Mouse (Mus musculus) urinary bladder, adult 2 months (tissue): ENCODE results near the gene Preb. TPM values are rescaled to one million over a fixed set of nuclear protein-coding genes. Genes with fewer than 3 reads are reported as not detected.

ENCODE experiments used
- DNase-seq: peaks from one replicate; pipeline ENCODE4 v3.0.0; 2022; ENCODE audit warnings: low spot score
- polyA plus RNA-seq: library from polyadenylated mRNA; depleted of rRNA; stranded (reverse); fragments of >200 nt; gene quantifications from 2 replicates; pipeline ENCODE4 v1.2.3, GENCODE M21; 2012

Gene Preb
- polyA plus RNA-seq, 1 experiment, result 214 TPM

DNA sequence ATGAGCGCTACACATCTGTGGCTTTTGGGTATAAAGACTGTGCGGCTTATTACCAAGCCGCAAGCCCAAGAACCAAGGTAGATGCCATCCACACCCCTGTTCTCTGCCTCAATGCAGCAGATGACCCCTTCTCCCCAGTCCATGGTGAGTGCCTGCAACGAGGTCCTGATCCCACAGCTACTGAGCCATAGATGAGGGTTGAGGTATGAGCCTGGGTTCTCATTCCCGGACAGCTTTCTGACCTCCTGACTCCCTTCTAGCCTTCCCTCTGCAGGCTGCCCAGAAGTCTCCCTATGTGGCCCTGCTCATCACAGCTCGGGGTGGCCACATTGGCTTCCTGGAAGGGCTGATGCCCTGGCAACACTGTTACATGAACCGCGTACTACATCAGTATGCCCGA is 5.6 kb downstream of the Preb start:
- no peak for DNase-seq

DNA sequence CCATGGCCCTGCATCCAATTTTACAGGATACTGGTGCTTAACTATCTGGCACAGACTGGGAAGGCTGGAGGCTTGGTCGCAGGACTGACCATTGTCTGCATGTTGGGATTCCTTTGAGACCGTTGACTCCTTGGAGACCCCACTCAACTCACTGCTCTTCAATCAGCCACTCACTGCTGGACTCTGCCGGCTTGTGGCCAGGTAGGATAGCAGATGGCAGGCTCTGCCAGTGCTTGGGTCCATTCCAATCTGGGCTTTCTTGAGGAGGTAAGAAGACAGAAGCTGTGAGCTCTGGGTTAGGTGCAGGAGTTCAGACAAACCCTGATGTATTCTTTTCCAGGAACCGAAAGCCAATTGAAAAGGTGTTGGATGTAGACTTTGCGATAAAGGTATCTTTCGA is 6.1 kb downstream of the Preb start:
- DNase-seq, result no peak

DNA sequence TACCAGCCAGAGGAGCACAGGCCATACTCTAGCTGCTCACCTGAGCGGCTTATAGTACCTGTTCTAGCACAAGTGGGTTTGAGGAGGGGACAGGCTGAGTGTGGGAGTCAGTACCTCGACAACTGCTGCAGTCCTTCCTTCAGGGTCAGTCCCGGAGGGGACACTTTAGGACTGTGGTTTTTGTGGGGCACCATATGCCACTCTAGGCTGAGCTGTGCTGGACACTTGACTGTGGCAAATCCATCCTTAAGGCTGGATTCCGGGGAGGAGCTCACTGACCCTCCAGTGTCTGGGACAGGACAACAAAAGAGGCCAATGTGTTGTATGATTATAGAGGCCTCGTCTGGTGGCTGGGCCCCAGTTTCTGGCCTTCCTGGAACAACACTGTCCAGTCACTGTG is 7.6 kb downstream of the Preb start:
- DNase-seq, result no peak

DNA sequence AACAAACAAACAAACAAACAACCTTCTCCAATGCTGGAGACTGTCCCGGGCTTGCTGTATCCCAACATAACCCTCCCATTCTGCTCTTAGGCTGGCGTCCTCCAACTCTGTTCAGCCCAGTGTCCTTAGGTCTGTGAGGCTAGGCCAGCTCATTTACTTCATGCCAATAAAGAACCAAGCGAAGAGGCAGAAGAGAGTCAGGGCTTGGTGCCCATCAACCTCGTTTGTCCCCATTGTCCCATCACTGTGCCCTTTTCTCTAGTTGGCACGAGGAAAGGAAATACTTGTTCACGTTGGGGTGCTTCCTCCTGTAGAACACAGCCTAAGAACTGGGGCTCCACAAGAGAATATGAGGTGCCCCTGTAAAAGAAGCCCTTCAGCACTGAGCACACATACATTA is 8.5 kb downstream of the Preb start:
- DNase-seq, result no peak

DNA sequence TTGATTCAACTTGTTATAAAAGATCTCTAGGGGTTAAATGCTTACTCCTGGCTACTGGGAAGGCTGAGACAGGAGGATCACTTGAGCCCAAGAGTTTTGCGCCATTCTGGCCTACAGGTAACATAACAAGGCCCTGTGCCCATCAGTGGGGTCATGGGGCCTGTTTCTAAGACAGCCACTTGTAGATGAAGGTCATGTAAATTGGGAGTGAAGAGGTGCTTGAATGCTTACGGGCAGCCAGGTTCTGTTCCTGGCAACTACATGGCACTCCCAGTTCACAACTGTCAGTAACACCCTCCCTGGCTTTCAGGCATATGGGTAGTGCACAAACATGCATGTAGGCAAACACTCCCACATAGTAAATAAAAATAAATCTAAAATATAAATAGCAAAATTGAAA is 9.2 kb downstream of the Preb start:
- DNase-seq, result no peak

DNA sequence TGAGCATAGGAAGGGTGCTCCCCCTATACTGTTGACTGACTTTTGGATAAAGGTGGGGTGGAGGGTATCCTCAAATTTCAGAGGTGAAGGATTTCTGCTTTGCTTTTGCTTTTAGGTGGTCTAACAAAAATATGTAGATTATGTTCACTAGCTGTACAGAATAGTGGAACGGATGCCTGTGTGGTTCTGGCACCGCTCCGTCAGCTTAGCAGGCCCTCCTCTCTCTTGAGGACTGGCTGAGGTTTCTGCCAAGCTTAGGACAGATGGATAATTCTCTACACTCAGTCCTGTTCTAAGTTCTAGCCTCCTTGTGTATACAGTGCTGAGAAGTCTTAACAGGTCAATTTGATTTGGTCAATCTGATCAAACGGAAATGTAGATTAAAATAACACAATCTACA is 9.7 kb downstream of the Preb start:
- DNase-seq, result no peak

DNA sequence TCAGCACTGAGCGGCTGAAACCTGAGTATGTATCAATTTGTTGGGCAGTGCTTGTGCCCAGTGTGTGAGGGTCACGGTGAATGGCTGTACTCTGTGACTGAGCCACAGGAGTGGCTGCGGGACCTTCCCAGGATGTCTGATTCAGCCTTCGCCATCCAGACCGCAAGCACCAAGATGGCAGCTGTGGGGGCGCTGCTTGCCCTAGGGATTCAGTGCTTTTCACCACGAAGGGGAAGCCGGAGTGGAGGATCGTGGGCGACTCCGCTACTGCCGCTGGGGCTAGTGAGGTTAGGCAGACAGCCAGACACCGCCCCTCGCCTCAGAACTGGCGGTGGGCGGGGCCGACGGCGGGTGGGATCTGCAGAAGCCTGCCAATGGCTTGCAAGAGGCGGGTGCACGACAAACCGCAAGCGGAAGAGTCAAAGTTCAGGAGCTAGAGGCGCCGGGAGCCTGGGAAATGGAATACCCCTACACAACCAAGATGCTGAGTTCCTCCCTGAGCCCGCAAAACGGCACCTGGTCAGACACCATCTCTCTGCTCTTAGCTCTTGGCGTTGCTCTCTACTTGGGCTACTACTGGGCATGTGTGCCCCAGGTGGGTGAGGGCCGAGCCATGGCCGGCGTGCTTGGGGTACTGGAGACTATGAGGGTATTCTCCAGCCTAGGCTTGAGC is 10.4 kb downstream of the Preb start:
- peak; percentile 74 for DNase-seq

DNA sequence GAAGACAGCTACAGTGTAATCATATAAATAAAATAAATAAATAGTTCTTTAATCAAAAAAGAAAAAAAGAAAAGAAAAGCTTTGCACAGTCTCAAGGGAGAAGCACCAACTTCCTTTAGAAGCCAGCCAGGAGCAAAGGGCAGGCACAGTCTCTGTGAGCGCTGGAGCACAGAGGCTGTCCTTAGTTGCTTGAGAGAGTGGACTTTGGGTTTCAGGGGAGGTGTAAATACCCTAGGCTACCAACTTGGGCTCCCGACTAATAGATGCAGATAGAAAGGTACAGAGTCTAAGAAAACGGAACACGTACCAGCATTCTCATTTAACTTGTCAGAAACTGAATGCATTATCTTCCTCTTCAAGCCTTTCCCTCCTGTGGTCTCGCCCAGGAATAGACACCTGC is 11.5 kb downstream of the Preb start:
- no peak for DNase-seq

DNA sequence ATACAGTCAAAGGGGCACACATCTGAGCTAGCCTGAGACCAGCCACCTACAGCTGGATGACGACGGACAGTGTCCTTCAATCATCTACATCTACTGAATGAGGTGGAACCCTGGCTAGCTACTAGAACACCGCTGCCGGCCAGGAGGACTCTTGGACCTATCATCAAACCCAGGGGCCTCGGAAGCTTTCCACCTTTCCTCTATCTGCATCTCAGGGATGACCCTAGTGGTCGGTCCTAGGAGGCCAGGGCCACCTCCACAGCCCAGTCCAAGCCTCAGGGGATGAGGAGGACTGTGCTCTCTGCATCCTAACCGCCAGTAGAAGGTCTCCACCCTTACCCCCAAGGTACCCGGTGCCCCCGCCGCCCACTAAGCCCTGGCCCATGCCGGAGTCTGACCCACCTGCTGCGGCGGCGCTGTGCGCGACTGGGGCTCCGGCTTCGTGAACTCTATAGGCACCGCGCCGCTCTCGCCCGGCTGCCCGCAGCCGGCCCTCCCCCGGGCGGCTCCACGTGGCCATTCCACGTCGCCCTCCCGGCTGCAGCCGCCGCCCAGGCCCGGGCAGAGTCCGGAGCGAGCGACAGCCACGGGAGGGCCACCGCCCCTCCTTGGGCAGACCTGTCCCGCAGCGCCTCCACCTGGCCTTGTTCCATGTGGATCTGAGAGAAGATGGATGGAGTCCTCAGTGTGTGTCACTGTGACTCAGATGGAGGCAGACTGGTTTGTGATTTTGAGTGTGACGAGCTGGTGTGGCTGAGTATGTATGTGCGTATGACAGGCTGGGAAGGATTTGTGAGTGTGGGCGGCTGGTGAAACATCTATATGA is 15.0 kb downstream of the Preb start, which contains the start of gene Cgref1:
Gene Cgref1, minus strand, starts transcription at position 636 of the 826 bp plus-strand sequence.
- peak; percentile 44 for DNase-seq

DNA sequence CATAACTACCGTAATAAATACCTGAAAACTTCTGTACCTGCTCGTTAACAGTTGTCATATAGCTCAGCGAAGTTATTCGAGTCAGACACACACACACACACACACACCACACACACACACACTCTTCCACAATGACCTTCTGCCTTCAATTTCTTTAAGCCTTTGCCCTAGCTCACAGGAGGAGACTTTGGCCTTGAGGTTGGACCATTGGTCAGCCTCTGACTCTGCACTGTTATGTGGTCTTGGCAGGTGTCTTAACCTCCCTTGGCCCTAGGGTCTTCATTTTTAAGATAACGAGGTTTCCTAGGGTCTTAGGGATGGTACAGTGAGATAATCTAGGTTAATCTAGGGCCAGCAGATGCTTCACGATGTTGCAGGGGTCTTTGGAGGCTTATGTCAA is 15.8 kb downstream of the Preb start:
- DNase-seq, result no peak

DNA sequence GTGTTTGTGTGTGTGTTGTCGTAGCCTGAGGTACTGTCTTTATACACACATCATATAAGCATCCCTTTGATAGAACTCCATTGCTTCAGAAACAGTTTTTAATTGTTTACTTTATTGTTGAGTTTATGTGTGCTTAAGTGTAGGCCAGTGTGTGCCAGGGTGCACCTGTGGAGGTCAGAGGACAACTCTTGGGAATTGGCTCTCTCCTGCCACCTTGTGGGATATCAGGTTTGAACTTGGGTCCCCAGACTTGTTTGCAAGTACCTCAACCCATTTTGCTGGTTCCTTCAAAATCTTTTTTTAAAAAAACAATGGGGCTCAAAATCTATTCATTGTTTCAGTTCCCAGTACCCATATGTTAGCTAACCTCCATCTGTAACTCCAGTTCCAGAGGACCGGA is 17.2 kb downstream of the Preb start:
- no peak for DNase-seq

DNA sequence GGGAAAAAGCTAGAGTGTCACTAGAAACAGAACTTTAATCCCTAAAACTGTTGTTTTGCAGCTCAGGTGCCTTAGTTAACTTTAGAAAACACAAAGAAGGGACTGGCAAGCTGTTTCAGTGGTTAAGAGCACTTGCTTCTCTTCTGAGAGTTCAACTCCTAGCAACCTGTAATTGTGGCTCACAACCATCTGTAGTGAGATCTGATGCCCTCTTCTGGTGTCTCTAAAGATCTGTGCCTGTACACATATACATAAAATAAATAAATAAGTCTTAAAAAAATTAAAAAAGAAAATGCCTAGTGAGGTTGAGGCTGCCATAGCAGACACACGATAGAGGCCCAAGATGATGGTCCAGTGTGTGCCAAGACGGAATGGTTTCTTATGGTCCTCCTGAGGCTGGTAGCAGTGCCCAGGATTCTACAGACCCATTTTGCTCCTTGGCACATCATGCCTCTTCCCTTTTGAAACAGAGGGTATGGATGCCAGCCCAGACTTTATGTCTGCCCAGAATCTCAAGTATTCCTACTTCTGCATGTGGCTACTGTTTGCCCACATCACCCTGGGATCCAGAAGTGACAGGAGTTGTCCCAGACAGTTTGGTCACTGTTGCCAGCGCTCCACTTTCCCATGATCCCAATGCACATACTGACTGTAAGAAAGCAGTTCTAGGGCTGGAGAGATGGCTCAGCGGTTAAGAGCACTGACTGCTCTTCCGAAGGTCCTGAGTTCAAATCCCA is 25.3 kb downstream of the Preb start:
- no peak for DNase-seq

DNA sequence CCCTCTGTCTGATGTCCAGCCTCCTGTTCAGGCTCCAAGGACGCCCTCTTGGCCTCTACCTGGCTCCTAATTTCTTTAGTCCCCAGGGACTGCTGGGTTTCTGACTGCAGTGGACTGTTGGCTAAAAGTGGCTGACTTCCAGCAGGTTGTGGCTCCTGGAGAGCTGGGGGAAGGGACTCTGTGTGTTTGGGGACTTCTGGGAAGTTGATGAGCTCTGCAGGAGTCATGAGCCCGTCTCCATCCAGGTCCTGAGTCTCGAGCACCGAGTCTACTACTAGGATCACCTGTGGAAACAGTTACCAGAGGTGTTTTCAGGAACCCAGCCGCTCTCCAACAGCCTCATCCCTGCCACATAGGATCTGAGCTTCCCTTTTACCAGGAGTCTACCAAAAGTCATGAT is 26.5 kb downstream of the Preb start:
- DNase-seq, result no peak

DNA sequence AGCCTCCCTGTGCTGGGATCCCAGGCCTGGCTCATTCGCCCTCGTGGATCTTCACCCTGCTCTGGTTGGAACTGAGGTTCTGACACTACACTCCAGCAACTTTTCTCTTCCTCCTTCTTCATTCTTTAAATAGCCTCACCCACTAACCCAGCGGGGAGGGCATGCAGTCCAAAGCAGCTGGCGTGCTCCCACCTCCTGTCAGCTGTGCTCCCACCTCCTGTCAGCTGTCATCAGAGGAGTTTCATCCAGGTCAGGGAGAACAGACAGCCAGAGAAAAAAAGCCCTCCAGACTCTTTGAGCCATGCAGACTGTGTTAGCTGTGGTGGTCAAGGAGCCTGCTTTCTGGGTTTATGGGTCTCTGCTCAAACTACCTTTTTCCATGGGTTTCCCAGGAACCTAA is 28.8 kb downstream of the Preb start:
- DNase-seq, result no peak

DNA sequence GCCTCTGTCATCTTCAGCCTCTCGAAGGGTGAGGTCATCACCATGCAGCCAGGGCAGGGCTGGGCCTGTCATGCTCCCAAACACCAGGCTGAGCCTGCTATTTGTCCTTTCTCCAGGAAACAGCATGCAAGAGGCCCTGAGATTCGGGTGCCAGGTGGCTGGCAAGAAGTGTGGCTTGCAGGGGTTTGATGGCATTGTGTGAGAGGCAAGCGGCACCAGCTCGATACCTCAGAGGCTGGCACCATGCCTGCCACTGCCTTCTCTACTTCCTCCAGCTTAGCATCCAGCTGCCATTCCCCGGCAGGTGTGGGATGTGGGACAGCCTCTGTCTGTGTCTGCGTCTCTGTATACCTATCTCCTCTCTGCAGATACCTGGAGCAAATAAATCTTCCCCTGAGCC is 29.3 kb downstream of the Preb start:
- no peak for DNase-seq

DNA sequence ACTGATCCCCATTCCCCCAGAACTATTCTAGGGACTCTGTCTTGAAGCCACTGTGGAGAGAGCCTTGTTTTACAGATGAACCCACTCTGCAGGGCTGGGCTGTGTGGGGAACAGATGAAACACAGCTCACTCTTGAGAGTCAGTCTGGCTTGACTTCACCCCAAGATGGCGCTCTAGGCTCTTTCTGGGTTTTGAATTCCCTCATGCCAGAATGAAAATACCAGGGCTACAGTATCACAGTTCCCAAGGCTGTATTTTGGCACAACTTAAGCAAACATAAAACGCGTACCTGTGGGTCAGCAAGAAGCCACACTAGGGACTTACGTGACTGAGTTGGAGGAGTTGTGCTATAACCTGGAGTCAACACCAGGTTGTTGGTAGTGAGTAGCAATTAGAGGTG is 30.0 kb downstream of the Preb start:
- no peak for DNase-seq

DNA sequence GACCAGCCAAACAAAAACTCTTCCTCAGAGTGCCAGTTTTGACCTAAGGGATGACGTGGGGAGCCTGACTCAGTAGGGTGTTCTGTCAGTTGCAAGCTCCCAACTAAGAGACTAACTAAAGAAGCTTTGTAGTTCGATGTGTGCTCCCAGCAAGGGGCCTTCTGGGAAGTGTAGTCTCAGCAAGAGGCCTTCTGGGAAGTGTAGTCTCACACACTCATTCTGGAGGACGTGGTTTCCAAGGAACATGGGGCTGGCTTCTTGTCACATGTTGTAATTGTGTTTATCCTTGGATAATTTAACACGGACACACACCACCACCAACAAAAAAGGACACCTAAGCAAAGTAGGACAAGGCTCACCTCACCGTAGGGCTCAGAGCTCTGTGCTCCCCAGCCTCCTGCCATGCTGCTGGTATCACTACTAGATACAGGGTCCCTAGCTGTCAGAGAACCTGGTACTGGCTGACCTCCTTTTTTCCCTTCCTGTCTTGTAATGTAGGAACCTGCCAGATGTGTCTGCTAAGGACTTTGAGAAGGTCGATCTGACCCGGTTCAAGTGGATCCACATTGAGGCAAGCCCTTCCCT is 32.1 kb downstream of the Preb start:
- DNase-seq, result no peak

DNA sequence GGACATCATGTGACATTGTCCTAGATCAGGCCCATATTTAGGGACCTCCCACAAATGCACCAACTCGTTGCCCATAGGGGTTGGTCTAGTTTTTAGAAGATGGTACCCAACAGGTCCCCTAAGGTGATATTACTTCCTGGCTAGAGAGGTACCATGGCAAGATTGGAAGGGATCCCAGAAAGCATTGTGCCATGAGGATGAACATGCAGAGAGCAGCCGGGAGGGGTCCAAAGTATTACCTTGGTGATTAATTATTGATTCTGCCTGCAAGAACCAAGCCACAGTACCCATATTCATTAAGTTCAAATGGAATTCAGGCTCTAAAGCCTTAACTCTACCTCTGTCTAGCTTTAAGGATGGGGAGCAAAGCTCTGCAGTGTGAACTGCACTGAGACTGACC is 34.1 kb downstream of the Preb start:
- no peak for DNase-seq

DNA sequence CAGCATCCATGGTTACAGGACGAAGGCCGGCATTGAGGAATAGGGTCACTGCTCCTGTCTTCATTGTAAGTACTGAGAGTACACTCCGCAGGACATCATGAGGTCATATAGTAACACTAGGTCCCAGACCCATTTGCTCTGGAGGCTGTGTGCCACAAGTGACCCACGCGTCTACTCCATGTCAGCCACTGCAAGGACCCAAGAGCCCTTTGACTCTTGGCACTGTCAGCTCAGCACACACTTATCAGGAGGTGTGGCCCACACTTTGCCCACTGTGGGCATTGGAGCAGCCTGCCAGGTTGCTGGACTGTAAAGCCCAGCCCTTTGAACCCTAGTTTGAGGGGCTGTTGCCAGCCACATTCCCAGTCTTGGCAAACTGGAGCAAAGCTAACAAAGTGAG is 34.9 kb downstream of the Preb start:
- no peak for DNase-seq

DNA sequence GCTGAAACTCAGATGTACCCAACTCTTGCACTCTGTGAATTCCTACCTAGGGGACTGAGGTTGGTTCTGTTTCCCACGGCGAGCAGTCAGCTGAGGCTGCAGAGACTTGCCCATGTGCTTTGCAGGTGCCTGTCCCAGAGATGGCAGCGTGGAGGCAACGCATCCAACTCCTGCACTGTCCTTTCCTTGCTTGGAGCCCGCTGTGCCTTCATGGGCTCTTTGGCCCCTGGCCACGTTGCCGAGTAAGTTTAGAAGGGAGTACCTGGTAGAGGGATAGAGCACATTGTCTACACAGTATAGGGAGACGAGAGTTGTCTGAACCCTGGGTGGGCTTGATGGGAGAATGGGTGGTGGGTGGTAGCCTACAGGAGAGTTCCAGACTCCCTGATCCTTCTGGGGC is 35.5 kb downstream of the Preb start:
- DNase-seq, result no peak

DNA sequence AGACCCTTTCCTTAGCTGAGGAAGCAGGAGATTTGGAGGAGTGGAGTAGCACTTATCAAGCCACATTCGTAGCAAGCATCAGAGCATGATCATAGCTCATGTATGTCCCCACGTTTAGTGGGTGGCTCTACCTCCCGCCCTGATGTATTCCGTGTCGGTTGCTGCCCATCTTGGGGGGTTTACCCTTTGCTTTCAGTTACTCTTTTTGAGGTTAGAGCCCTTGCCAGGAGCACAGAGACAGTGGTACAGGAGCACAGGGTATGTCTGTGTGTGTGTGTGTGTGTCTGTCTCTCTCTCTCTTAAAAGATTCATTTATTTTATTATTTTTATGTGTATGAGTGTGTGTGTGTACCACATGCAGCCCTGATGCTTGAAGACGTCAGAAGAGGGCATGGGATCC is 37.0 kb downstream of the Preb start:
- DNase-seq, result no peak

DNA sequence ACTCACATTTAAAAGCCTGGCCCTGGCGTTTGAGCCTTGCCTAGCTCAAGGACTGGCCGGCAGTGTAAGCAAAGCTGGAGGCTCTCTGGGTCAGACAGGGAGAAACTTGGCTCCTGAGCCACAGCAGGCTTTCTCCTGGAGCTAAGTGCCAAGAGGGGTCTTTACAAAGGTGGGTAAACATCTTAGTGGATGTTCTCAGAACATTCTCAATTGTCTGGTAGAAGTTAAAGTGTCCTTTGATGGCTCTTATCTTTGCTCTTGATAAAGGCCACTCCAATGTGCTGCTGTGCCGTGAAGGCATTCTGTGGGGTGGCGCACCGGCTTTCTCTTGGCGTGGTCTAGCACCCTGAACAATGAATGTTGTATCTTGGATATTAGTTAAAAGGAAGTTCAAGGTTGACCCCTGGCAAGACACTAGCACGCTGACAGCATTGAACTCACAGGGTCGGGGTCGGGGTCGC is 37.5 kb downstream of the Preb start:
- no peak for DNase-seq
